Mouse (Mus musculus) cortical plate, adult 2 months (tissue): ENCODE measurements at regions not wholly inside any gene's neighbourhood (a gene's known extent, or its start where the extent isn't known, plus 50 kb on each side); places are given as distances from the start of the nearest gene placed in this dataset.

ENCODE experiments used
- H3K27ac ChIP-seq: fragments of 200-500 bp; 2 replicates; pipeline ENCODE4 v1.5.1; 2012; ENCODE audit warnings: low read length, control low read depth, inconsistent platforms; ENCODE audit not compliant: insufficient read depth
- H3K4me1 ChIP-seq: fragments of 200-500 bp; 2 replicates; pipeline ENCODE4 v1.6.1; 2011; ENCODE audit warnings: low read length; ENCODE audit not compliant: control insufficient read depth, insufficient read depth
- H3K4me3 ChIP-seq: fragments of 200-500 bp; 2 replicates; pipeline ENCODE4 v1.5.1; 2011; ENCODE audit warnings: mild to moderate bottlenecking, low read length, control low read depth; ENCODE audit not compliant: insufficient read depth
- CTCF ChIP-seq: fragments of 200-500 bp; IDR thresholded peaks from 2 replicates; pipeline ENCODE4 v1.5.1; 2011; ENCODE audit warnings: mild to moderate bottlenecking, control low read depth, low read length; ENCODE audit not compliant: insufficient read depth; ENCODE audit errors: extremely low read depth
- POLR2A ChIP-seq: fragments of 200-500 bp; IDR thresholded peaks from 2 replicates; pipeline ENCODE4 v1.6.1; 2011; ENCODE audit warnings: mild to moderate bottlenecking, low read length, control low read depth; ENCODE audit not compliant: insufficient read depth; ENCODE audit errors: extremely low read depth

DNA sequence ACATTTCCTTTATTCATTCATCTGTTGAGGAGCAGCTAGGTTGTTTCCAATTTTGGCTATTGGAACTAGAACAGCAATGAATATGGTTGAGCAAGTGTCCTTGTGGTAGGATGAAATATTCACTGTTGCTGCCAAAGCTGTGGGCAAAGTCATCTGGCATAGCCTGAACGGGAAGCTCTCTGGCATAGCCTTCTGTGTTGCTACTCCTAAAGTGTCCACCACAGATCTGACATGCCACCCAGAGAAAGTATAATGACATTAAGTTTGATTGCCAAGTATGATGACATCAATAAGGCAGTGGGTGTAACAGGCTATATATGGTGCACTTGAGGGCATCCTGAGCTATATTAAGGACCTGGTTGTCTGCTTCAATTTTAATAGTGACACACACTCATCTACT lies 113.7 kb upstream of the Adamts5 start:
- no peak overlapping the region for H3K4me3 ChIP-seq
- no peak for TF ChIP-seq POLR2A
- no peak for TF ChIP-seq CTCF
- no peak overlapping the region for H3K27ac ChIP-seq
- no peaks in the 10 kb centered on the region; the same call in 1 of the 2 replicates for H3K4me1 ChIP-seq

DNA sequence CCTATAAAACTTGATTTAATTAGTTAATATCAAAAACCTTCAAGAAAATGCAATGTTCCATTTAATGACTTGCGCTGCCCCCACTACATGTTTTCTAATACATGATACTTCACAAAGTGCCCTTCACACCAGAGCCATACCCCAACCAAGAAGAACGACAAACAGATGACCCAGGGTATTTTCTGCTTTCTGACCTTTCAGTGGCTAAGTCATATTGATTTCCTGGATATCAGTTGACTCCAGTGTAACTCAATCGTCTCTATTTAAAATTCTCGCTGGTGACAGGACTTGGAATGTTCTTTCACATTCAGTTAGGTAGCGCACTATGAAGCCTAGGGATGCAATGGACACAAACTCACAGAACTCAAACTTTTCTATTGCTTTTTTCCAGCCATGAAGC lies 109.4 kb upstream of the Adamts5 start:
- TF ChIP-seq CTCF = no peak
- TF ChIP-seq POLR2A = no peak
- Histone ChIP-seq H3K4me3 (no peak overlapping the region), H3K27ac (no peak overlapping the region), H3K4me1 (no peaks in the 10 kb centered on the region; the same call in 1 of the 2 replicates)

DNA sequence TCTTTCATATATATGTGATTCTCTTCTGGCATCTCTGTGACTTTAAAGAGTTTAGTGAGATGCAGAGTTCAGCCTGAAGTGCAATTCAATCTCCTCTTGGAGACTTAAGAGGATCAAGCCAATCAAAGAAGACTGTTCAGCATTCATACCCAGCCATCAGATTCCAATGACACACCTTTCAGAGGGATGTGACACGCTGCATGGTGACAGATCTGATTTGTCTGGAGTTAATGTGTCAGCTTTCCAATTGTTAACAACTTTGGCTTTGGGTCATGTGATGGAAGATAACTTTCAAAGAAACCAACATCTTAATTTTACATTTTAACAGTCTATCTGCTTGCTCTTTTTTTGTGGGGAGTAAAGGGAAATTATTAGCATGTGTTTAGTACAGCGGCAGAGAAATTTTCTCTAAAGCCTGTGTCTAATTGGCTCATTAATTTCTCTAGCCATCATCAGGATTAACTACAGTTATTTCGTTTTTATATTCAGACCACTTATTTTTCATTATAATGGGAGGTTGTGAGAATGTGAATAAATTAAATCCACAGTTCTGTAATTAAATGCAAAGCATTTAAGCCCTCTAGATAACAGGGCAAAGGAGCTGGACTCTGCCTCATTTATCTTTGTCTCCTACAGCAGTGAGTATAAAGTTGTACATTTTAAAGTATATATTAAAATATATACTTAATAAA lies 108.2 kb upstream of the Adamts5 start:
- H3K27ac ChIP-seq = no peak overlapping the region
- no peak overlapping the region for H3K4me3 ChIP-seq
- TF ChIP-seq CTCF = no peak
- no peak for TF ChIP-seq POLR2A
- no peaks in the 10 kb centered on the region for H3K4me1 ChIP-seq

DNA sequence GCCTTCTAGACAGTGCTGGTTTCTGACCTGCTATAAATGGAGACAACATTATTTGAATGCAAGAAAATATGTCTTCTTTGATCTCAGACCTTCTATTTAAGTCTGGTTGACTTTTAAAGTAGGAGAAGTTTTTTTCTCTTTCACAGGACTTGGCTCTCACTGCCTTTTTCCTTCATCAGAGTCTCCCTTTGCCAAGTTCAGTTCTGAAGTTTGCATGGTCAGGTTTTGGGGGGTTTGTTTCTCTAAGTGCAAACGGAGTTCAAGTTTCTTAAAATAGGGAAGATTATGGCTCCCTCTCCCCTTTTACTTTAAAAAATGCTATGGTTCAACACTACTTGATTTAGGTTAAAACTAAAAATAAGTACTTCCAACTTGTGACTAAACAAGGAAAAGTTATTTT lies 106.2 kb upstream of the Adamts5 start:
- Histone ChIP-seq H3K27ac (no peak overlapping the region), H3K4me3 (no peak overlapping the region), H3K4me1 (no peaks in the 10 kb centered on the region)
- no peak for TF ChIP-seq CTCF
- TF ChIP-seq POLR2A = no peak

DNA sequence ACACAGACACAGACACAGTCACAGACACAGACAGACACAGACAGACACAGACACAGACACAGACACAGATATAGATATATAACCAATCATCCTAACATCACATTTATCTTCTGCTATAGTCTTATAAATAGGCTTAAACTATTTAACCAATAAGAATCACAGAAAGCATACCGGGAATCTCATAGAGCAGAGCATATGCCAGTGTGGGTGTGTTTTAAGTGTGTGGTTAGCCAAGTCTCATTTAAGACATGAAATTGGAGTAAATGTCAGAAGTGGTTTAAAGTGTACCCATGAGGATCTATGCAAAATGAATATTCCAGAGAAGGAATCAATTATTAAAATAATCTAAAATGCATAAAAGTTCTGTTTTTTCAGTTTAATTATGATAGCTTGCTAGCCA lies 99.2 kb upstream of the Adamts5 start:
- H3K27ac ChIP-seq = no peak overlapping the region
- TF ChIP-seq CTCF (no peak), POLR2A (no peak)
- H3K4me1 ChIP-seq = no peaks in the 10 kb centered on the region
- H3K4me3 ChIP-seq = no peak overlapping the region

DNA sequence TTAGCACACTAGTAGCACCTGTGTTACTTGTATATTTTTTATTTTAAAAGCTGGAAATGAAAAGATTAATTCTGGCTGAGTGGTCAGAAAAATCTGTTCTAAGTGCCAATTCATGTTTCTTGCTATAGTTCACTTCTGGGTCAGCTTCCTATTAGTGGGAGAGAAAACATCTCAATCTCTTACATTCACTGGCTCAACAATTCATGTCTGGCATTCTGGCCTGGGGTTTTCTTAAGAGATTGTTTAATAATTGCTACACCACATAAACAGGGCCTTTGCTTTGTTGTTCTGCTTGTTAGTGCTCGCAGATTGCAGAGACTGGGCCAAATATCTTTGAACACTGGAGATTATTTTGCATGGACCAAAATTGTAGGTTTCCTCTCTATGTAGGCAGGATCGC lies 84.2 kb upstream of the Adamts5 start:
- H3K27ac ChIP-seq = no peak overlapping the region
- no peaks in the 10 kb centered on the region for H3K4me1 ChIP-seq
- TF ChIP-seq CTCF (no peak), POLR2A (no peak)
- no peak overlapping the region for H3K4me3 ChIP-seq

DNA sequence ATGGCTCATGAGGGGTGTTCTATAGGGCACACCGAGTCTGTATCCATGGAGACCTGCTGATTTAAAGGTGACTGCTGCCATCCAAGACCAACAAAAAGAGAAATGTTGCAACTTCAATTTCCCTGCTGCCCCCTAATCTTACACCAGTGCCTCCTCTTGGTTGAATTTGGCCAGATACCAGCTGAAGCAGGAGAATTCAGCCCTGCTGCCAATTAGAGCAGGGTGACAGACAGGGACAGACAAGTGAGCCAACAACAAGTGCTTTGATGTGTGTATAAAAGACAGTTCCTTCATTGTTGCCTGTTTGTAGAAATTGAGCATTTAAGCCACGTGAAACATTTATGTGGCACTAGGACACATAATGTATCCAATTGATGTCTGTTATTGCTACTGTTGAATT lies 75.5 kb upstream of the Adamts5 start:
- Histone ChIP-seq H3K4me3 (no peak overlapping the region), H3K27ac (no peak overlapping the region), H3K4me1 (no peaks in the 10 kb centered on the region)
- no peak for TF ChIP-seq CTCF
- TF ChIP-seq POLR2A = no peak

DNA sequence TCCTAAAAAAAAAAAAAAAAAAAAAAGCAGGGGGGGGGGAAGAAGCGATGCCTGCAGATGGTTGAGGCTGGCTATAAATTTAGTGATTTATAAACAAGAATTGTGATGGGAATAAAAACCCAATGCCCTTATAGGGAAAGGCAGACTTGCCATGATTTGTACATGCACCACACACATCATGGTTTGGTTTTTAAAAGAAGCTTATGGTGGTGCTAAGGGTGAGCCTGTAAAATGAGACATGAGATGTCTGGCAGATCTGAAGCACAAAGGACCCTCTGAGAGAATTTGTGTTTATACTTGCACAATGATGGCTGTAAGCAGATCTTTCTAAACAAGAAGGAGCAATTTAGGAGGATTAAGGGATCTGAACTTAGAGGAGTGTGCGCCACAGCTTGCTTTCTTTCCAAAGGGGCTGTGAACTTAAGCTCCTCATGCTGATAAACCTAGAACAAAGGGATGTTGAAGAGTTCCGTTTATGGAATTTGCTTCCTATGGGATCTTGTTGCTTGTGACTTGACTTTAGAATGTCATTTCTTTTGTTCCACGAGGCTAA lies 65.3 kb upstream of the Adamts5 start:
- no peak overlapping the region for H3K4me3 ChIP-seq
- TF ChIP-seq POLR2A (no peak), CTCF (no peak)

DNA sequence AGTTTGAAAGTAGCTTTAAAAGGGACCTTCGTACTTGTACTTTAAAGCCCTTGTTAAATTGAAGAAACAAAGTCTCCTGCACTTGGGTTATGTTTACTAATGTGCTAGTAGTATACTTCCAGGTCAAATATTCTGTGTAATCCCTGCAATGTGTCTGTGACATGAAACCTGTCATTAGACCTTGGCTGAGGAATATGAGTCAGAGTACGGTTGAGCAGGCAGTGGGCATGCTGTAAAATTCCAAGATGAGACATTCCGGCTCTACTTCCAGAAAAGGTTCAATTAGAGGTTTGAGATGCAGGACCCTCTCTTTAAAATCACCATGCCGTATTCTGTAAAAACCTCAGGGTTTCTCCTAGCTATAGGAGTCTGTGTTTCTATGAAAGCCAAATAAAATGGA lies 64.6 kb upstream of the Adamts5 start:
- no peaks in the 10 kb centered on the region for H3K4me1 ChIP-seq
- TF ChIP-seq POLR2A = no peak
- TF ChIP-seq CTCF = no peak
- no peak overlapping the region for H3K4me3 ChIP-seq
- H3K27ac ChIP-seq = no peak overlapping the region

More for the DNA sequence above, 65.3 kb upstream of the Adamts5 start:
- Histone ChIP-seq H3K27ac (no peak overlapping the region), H3K4me1 (no peaks in the 10 kb centered on the region)
